Mouse (Mus musculus): ENCODE measurements around the gene Cd3d.

- TF ChIP-seq USF2 (IDR thresholded peaks at IDR 0.05; ENCODE audit: borderline replicate concordance in 1 of 2, insufficient read depth in 1 of 2, low read depth in 1 of 2, low read length in 2 of 2) (no peak), NRF1 (IDR thresholded peaks at IDR 0.05; ENCODE audit: insufficient read depth, low read depth, low read length, poor library complexity, severe bottlenecking) (no peak), CTCF (IDR thresholded peaks at IDR 0.05 in 2 of 3, conservative IDR thresholded peaks at IDR 0.05 in 1 of 3; ENCODE audit: control insufficient read depth in 1 of 3, insufficient read depth in 1 of 3, low read depth in 2 of 3, low read length in 3 of 3, poor library complexity in 1 of 3, severe bottlenecking in 1 of 3) (0 out of 6 replicates have a peak, but pooled peaks of 1 of the 3 experiments have one; percentile 1), EP300 (IDR thresholded peaks at IDR 0.05; ENCODE audit: low read depth in 1 of 2, low read length in 2 of 2) (no peak), NELFE (IDR thresholded peaks at IDR 0.05; ENCODE audit: low read depth, low read length) (no peak), MEF2A (IDR thresholded peaks at IDR 0.05; ENCODE audit: extremely low read depth, insufficient replicate concordance, low read depth, low read length, poor library complexity, severe bottlenecking) (no peak), POLR2A (IDR thresholded peaks at IDR 0.05; ENCODE audit: control insufficient read depth in 1 of 2, insufficient read depth in 1 of 2, low read depth in 1 of 2, low read length in 2 of 2, poor library complexity in 1 of 2) (no peak), HCFC1 (IDR thresholded peaks at IDR 0.05; ENCODE audit: low read depth, low read length) (no peak), MAFK (IDR thresholded peaks at IDR 0.05; ENCODE audit: borderline replicate concordance, low read depth, low read length) (no peak), POLR2AphosphoS2 (IDR thresholded peaks at IDR 0.05; ENCODE audit: low read length) (no peak), CHD2 (IDR thresholded peaks at IDR 0.05; ENCODE audit: low read length) (no peak), E2F4 (IDR thresholded peaks at IDR 0.05; ENCODE audit: borderline replicate concordance, low read depth, low read length) (no peak)
These were observed 33.3 kb downstream of the Cd3d start for GRCm38 (mm10) chr9:45014879-45015278.

Data from MEL (cell line).